Mouse (Mus musculus) kidney, adult 2 months (tissue): ENCODE results near the gene Tlk2.

Experiments
- CTCF ChIP-seq: fragments of 200-500 bp; conservative IDR thresholded peaks from 2 replicates; pipeline ENCODE4 v1.5.1; 2011; ENCODE audit warnings: low read depth, mild to moderate bottlenecking, control low read depth, low read length, moderate library complexity, mixed read lengths; ENCODE audit not compliant: insufficient read depth, insufficient read length
- POLR2A ChIP-seq: fragments of 200-500 bp; IDR thresholded peaks from one replicate; pipeline ENCODE4 v1.6.1; 2011; ENCODE audit warnings: low read depth, low read length, control low read depth

- no peak for TF ChIP-seq CTCF
- no peak for TF ChIP-seq POLR2A
These were observed 151.4 kb downstream of the Tlk2 start for GRCm38 (mm10) chr11:105329962-105330361.
